Mouse (Mus musculus): ENCODE results near the gene Pla2r1. TPM values are rescaled to one million over a fixed set of nuclear protein-coding genes. Genes with fewer than 3 reads are reported as not detected.

Gene Pla2r1
- 10 to 100 TPM in 13 of 26 experiments, 1 to 10 TPM in 13; 1.5 to 25.9 (median 9.0) TPM for total RNA-seq (2018; cell fraction: chromatin; rRNA removed)
- 1 to 10 TPM in 5 of 26 experiments, under 1 TPM in 21; 0.19 to 1.8 (median 0.55) TPM for total RNA-seq (2018; cell fraction: cytosol; rRNA removed)
- 10 to 100 TPM in 5 of 26 experiments, 1 to 10 TPM in 19, under 1 TPM in 2; 0.83 to 12.0 (median 4.1) TPM for total RNA-seq (2018; cell fraction: nucleus; rRNA removed)
- 0.23 to 0.50 TPM (median 0.48 TPM) in 3 replicates for polyA plus RNA-seq (2018)

DNA sequence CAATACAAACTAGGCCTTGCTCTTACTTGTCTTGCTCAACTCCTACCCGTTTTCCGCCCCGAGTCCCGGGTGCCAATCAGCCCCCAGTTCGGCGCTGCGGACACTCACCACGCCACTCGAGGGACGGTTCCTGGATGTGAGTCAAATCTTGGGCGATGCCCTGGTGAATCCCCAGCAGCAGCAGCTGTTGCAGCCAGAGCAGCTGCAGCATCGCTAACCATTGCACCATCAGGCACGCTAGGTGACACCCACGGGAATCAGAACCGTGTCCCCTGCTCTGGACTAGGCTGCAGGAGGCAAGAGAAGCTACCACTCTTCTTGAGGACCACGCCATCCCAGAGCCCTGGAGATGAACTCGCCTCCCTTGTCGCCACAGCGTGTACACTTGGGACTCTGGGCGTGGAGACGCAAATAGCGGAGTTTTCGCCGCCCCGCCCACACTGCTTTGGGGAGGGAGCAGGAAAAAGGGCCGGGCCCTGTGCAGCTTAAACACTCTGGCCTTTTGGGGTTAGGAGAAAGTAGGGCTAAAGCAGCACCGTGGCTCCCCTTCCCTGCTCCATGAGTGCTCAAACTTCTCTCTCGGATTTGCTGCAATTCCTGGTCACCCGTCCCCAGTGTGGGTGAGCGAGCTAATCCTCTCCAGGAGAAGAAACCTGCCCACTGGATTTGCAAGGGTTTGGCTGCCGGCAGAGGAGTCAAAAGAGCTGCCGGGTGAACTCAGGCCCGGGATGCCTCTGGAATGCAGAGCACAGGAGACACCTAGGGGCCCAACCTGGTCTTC is at the start of gene Pla2r1:
Gene Pla2r1 (minus strand): TSS at position 407 of the 781 bp plus-strand sequence.
- H3K27ac ChIP-seq, result no peak within 1 kb of the TSS
- WGBS (ENCODE audit: missing documents), result 23% methylated on average over 33 of the region's 33 CpGs
- no peaks in the 10 kb centered on the region for H3K79me2 ChIP-seq (ENCODE audit: inconsistent target)
- H3K36me3 ChIP-seq (ENCODE audit: inconsistent target), result no peaks in the 10 kb centered on the region
- peak within 1 kb of the TSS; percentile 3; the same call in 1 of the 2 replicates for H3K4me3 ChIP-seq (ENCODE audit: inconsistent target)

DNA sequence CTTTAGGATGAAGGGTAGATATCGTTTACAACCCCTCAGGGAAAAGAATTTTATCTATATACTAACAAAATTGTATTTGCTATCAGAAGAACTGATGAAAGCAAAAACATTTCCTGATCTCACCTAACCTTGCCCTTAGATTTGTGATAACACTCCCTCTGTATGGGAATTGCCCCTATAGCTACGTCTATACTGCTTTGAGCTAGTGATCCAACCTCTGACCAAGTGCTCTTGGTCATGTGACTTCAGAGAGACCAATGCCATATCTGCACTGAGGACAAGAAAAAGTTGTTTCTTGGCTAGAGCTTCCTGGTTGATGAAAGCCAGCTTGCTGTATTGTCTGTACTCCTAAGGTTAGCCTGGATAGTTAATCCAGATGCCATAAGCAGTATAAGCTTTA is 48.2 kb upstream of the Pla2r1 start:
- Histone ChIP-seq H3K79me2 (ENCODE audit: inconsistent target) (no peaks in the 10 kb centered on the region), H3K36me3 (ENCODE audit: inconsistent target) (no peaks in the 10 kb centered on the region), H3K27ac (no peak overlapping the region), H3K4me3 (ENCODE audit: inconsistent target) (no peak overlapping the region)
- WGBS (ENCODE audit: missing documents), result 96% methylated on average over 2 of the region's 2 CpGs

DNA sequence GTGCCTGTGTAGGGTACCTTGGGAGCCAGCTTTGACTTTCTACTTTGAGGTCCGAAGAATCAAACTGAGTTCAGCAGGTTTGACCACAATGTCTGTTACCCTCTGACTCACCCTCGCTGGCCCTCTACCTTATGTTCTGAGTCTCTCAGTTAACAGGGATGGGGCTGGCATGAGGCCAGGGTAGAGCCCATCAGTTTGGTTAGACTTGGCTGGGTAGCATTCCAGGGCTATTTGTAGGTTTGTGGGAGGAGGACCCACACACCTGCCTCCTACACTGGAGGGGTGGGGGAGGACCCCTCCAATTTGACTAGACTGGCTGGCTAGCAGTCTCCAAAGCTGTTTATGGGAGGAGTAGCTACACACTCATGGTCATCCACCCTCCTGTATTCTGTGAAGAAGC is 47.8 kb upstream of the Pla2r1 start:
- Histone ChIP-seq H3K27ac (no peak overlapping the region), H3K4me3 (ENCODE audit: inconsistent target) (no peak overlapping the region), H3K79me2 (ENCODE audit: inconsistent target) (no peaks in the 10 kb centered on the region), H3K36me3 (ENCODE audit: inconsistent target) (no peaks in the 10 kb centered on the region)
- WGBS (ENCODE audit: missing documents), result 91% methylated on average over 2 of the region's 2 CpGs

DNA sequence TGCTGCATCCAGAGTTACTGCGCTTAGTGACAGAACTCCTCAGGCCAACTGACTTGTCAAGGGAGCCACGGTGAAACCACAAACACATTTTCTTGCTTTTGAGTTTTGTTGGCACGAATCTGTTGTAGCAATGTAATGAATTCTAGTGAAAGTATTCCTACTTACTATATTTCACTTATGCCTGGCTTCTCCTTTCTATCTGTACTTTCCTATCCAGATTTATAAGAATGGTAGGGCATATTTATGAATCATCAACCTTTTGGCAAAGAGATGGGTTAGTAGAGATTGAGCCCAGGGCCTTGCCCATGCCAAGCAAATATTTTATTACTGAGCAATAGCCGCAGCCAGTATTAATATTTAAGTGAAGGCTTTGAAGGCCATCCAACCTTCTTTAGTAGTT is 30.3 kb upstream of the Pla2r1 start:
- H3K36me3 ChIP-seq (ENCODE audit: inconsistent target), result no peaks in the 10 kb centered on the region
- no peaks in the 10 kb centered on the region for H3K79me2 ChIP-seq (ENCODE audit: inconsistent target)
- no peak overlapping the region for H3K27ac ChIP-seq
- no peak overlapping the region for H3K4me3 ChIP-seq (ENCODE audit: inconsistent target)
- WGBS (ENCODE audit: missing documents), result 84% methylated on average over 4 of the region's 4 CpGs

GRCm38 (mm10) chr2:60554561-60554960 is 1.5 kb upstream of the Pla2r1 start:
- WGBS (ENCODE audit: missing documents), result 26% methylated on average over 4 of the region's 4 CpGs
- Histone ChIP-seq H3K27ac (no peak overlapping the region), H3K4me3 (ENCODE audit: inconsistent target) (no peak overlapping the region), H3K79me2 (ENCODE audit: inconsistent target) (no peaks in the 10 kb centered on the region), H3K36me3 (ENCODE audit: inconsistent target) (no peaks in the 10 kb centered on the region)

GRCm38 (mm10) chr2:60552177-60552901 is 769 bp downstream of the Pla2r1 start:
- no peak overlapping the region for H3K27ac ChIP-seq
- 80% methylated on average over 21 of the region's 21 CpGs for WGBS (ENCODE audit: missing documents)
- no peaks in the 10 kb centered on the region for H3K36me3 ChIP-seq (ENCODE audit: inconsistent target)
- H3K4me3 ChIP-seq (ENCODE audit: inconsistent target), result no peak overlapping the region
- no peaks in the 10 kb centered on the region for H3K79me2 ChIP-seq (ENCODE audit: inconsistent target)

GRCm38 (mm10) chr2:60551673-60552072 is 1.4 kb downstream of the Pla2r1 start:
- H3K36me3 ChIP-seq (ENCODE audit: inconsistent target), result no peaks in the 10 kb centered on the region
- H3K79me2 ChIP-seq (ENCODE audit: inconsistent target), result no peaks in the 10 kb centered on the region
- no peak overlapping the region for H3K4me3 ChIP-seq (ENCODE audit: inconsistent target)
- H3K27ac ChIP-seq, result no peak overlapping the region
- 96% methylated on average over 2 of the region's 2 CpGs for WGBS (ENCODE audit: missing documents)

- H3K27ac ChIP-seq, result no peak overlapping the region
- H3K4me3 ChIP-seq (ENCODE audit: inconsistent target), result no peak overlapping the region
- 96% methylated on average over 8 of the region's 8 CpGs for WGBS (ENCODE audit: missing documents)
- H3K79me2 ChIP-seq (ENCODE audit: inconsistent target), result no peaks in the 10 kb centered on the region
- no peaks in the 10 kb centered on the region for H3K36me3 ChIP-seq (ENCODE audit: inconsistent target)
These were observed 2.6 kb downstream of the Pla2r1 start for GRCm38 (mm10) chr2:60550521-60550920.

DNA sequence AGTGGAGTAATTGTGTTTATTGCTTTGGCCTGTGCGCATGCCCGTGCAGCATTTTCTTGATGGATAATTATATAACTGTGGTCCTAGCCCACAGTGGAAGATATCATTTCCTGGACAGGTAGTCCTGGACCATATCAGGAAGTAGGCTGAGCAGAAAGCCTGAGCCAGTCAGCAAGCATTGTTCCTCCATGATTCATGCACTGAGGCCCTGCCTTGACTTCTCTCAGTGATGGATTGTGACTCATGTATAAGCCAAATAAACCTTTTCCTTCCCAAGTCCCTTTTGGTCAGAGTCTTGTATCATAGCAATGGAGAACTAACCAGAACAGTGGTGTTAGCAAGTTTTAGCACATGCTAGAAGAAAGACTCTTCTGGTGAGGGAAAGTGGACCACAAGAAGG is 3.3 kb downstream of the Pla2r1 start:
- Histone ChIP-seq H3K27ac (no peak overlapping the region), H3K4me3 (ENCODE audit: inconsistent target) (no peak overlapping the region), H3K36me3 (ENCODE audit: inconsistent target) (no peaks in the 10 kb centered on the region), H3K79me2 (ENCODE audit: inconsistent target) (no peaks in the 10 kb centered on the region)
- WGBS (ENCODE audit: missing documents), result 84% methylated on average over 2 of the region's 2 CpGs

DNA sequence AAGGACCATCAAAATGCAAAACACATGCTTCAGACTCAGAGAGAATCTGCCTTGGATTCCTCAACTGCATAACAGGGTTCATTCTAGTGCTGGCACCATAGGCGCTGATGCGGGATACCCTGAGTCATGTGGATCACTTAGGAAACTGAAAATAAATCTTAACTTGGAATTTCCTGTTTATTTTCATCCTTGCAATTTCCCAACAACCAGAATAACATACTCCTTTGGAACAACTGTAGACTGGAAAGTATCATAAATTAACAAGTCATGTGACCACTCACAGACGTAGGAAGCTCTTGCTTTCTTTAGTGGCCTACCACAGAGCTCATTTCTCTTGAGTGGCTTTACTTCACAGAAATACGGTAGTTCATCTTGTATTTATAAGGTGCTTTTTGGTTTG is 7.0 kb downstream of the Pla2r1 start:
- WGBS (ENCODE audit: missing documents), result 79% methylated on average over 4 of the region's 4 CpGs
- Histone ChIP-seq H3K27ac (no peak overlapping the region), H3K79me2 (ENCODE audit: inconsistent target) (no peaks in the 10 kb centered on the region), H3K4me3 (ENCODE audit: inconsistent target) (no peak overlapping the region), H3K36me3 (ENCODE audit: inconsistent target) (no peaks in the 10 kb centered on the region)

DNA sequence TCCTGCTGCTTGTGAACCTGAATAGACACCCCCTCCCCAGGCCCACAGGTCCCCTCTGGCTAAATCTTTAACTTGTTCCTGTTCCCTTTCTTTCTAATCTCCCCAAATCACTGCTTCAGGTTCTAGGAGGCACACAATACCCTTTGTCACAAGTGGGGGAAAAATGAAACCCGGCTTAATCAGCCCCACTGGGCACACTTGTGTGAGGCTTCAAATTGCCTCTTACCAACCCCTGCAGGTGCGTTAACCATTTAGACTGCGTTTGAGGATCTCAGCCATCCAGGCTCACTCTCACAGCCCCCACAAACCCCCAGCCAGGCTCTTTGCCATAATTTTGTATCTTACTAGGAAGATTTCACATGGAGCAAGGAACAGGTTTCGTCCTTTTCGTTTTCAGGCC is 9.1 kb downstream of the Pla2r1 start:
- Histone ChIP-seq H3K79me2 (ENCODE audit: inconsistent target) (no peaks in the 10 kb centered on the region), H3K36me3 (ENCODE audit: inconsistent target) (no peaks in the 10 kb centered on the region), H3K27ac (no peak overlapping the region), H3K4me3 (ENCODE audit: inconsistent target) (no peak overlapping the region)
- WGBS (ENCODE audit: missing documents), result 88% methylated on average over 4 of the region's 5 CpGs

GRCm38 (mm10) chr2:60541745-60542144 is 11.4 kb downstream of the Pla2r1 start:
- no peaks in the 10 kb centered on the region for H3K79me2 ChIP-seq (ENCODE audit: inconsistent target)
- no peak overlapping the region for H3K4me3 ChIP-seq (ENCODE audit: inconsistent target)
- no peak overlapping the region for H3K27ac ChIP-seq
- WGBS (ENCODE audit: missing documents), result 89% methylated on average over 4 of the region's 5 CpGs
- H3K36me3 ChIP-seq (ENCODE audit: inconsistent target), result no peaks in the 10 kb centered on the region

DNA sequence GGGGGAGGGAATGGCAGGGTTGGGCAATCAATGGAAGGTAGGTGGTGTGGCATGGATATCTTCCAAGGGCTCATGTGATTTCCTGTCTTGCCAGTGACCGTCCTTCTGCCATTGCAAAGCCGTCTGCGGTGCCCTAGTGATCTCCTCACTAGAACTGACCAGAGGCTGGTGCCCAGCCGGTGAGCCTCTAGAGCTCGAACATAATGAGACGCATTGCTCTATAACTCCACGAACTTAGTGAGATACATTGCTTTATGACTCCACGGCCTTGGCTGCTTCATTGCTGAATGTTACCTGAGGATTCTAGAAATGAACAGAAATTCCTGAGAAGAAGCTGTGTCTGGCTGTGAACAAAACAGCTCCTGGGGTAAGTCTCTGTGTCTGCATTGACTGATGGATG is 12.8 kb downstream of the Pla2r1 start:
- no peak overlapping the region for H3K4me3 ChIP-seq (ENCODE audit: inconsistent target)
- WGBS (ENCODE audit: missing documents), result 91% methylated on average over 8 of the region's 8 CpGs
- H3K36me3 ChIP-seq (ENCODE audit: inconsistent target), result no peaks in the 10 kb centered on the region
- no peak overlapping the region for H3K27ac ChIP-seq
- H3K79me2 ChIP-seq (ENCODE audit: inconsistent target), result no peaks in the 10 kb centered on the region

DNA sequence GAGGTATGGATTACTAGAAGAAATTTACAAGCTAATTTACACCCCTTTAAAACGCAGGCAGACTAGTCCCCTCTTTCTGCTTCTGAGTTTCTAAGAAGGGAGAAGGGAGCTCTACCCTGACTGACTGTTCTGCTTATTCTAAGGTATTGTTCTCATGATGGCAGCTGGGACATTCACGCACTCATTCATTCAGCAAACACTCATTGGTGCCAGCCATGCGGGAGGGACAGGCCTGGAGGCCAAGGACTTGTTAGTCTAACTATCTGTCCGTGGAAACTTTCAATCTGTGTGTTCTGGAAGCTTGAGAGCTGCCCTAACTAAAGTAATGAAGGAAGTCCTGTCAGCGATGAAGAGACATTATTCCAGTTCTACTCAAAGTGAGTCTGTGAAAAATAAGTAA is 14.4 kb downstream of the Pla2r1 start:
- 93% methylated on average over 5 of the region's 5 CpGs for WGBS (ENCODE audit: missing documents)
- H3K79me2 ChIP-seq (ENCODE audit: inconsistent target), result no peaks in the 10 kb centered on the region
- no peaks in the 10 kb centered on the region for H3K36me3 ChIP-seq (ENCODE audit: inconsistent target)
- no peak overlapping the region for H3K27ac ChIP-seq
- no peak overlapping the region for H3K4me3 ChIP-seq (ENCODE audit: inconsistent target)

- no peak overlapping the region for H3K4me3 ChIP-seq (ENCODE audit: inconsistent target)
- no peak overlapping the region for H3K27ac ChIP-seq
- WGBS (ENCODE audit: missing documents), result 96% methylated on average over 4 of the region's 4 CpGs
- H3K79me2 ChIP-seq (ENCODE audit: inconsistent target), result no peaks in the 10 kb centered on the region
- no peaks in the 10 kb centered on the region for H3K36me3 ChIP-seq (ENCODE audit: inconsistent target)
These were observed 14.8 kb downstream of the Pla2r1 start for GRCm38 (mm10) chr2:60538274-60538673.
